Mouse (Mus musculus): ENCODE measurements at regions not wholly inside any gene's neighbourhood (a gene's known extent, or its start where the extent isn't known, plus 50 kb on each side); places are given as distances from the start of the nearest gene placed in this dataset.
A peak's percentile ranks its signal among the peaks of the same experiment; 100 is the strongest.

- DNase-seq (ENCODE audit: extremely low read depth), result peak; percentile 31
- no peaks in the 10 kb centered on the region for H3K36me3 ChIP-seq (replicated peaks in 1 of 2; ENCODE audit: control insufficient read depth in 1 of 2, insufficient read depth in 1 of 2, low read length in 1 of 2)
- no peak overlapping the region for H3K4me3 ChIP-seq (replicated peaks in 1 of 3; ENCODE audit: low read depth in 2 of 3, low read length in 2 of 3, poor library complexity in 1 of 3)
- H3K9me3 ChIP-seq (replicated peaks; ENCODE audit: low read length), result peaks cover 10% of the 10 kb centered on the region
- dilution Hi-C loops (cut with MboI; ENCODE audit: extremely low pct_ligation_motif_present, extremely low pct_unique_long_range_greater_than_20kb, low sequenced_read_pairs) (no loop called here), in situ Hi-C loops (cut with MboI; ENCODE audit: low pct_ligation_motif_present, low pct_unique_long_range_greater_than_20kb, low sequenced_read_pairs) (no loop called here)
- peaks cover 4 to 23% of the 10 kb centered on the region in 2 experiments for H3K4me1 ChIP-seq (ENCODE audit: control insufficient read depth in 1 of 2, insufficient read depth in 2 of 2)
- H3K27ac ChIP-seq (ENCODE audit: insufficient read depth, low read depth), result no peak overlapping the region
- H3K79me2 ChIP-seq (replicated peaks; ENCODE audit: control insufficient read depth, extremely low read depth, insufficient read depth, poor library complexity, severe bottlenecking), result no peaks in the 10 kb centered on the region
- TF ChIP-seq TCF12 (IDR thresholded peaks at IDR 0.05; ENCODE audit: low read depth, low read length) (no peak), JUND (conservative IDR thresholded peaks at IDR 0.05; ENCODE audit: low read depth, low read length) (no peak), IRF4 (IDR thresholded peaks at IDR 0.05; ENCODE audit: low read depth, low read length) (peak; percentile 27; the same call in 1 of the 2 replicates), EP300 (IDR thresholded peaks at IDR 0.05; ENCODE audit: low read length) (peak; percentile 47)
- H3K9ac ChIP-seq (ENCODE audit: insufficient read depth, low read depth), result no peak overlapping the region
- H3K4me2 ChIP-seq (ENCODE audit: insufficient read depth, low read depth, poor library complexity, severe bottlenecking), result peak overlapping the region; percentile 46; the same call in 1 of the 2 replicates
- no peaks in the 10 kb centered on the region for H3K27me3 ChIP-seq (replicated peaks)
Measured at GRCm38 (mm10) chr12:25254716-25255115, 157.8 kb upstream of the Id2 start.

GRCm38 (mm10) chr12:25252776-25253510, 156.0 kb upstream of the Id2 start:
- Histone ChIP-seq H3K9me3 (replicated peaks; ENCODE audit: low read length) (peaks cover 10% of the 10 kb centered on the region), H3K4me1 (ENCODE audit: control insufficient read depth in 1 of 2, insufficient read depth in 2 of 2) (peaks cover 4 to 23% of the 10 kb centered on the region in 2 experiments), H3K4me3 (replicated peaks in 1 of 3; ENCODE audit: low read depth in 2 of 3, low read length in 2 of 3, poor library complexity in 1 of 3) (no peak overlapping the region), H3K36me3 (replicated peaks in 1 of 2; ENCODE audit: control insufficient read depth in 1 of 2, insufficient read depth in 1 of 2, low read length in 1 of 2) (no peaks in the 10 kb centered on the region), H3K4me2 (ENCODE audit: insufficient read depth, low read depth, poor library complexity, severe bottlenecking) (no peak overlapping the region), H3K9ac (ENCODE audit: insufficient read depth, low read depth) (no peak overlapping the region), H3K79me2 (replicated peaks; ENCODE audit: control insufficient read depth, extremely low read depth, insufficient read depth, poor library complexity, severe bottlenecking) (no peaks in the 10 kb centered on the region), H3K27ac (ENCODE audit: insufficient read depth, low read depth) (no peak overlapping the region), H3K27me3 (replicated peaks) (no peaks in the 10 kb centered on the region)
- no peak for TF ChIP-seq TCF12 (IDR thresholded peaks at IDR 0.05; ENCODE audit: low read depth, low read length)
- in situ Hi-C loops (cut with MboI; ENCODE audit: low pct_ligation_motif_present, low pct_unique_long_range_greater_than_20kb, low sequenced_read_pairs), result no loop called here
- dilution Hi-C loops (cut with MboI; ENCODE audit: extremely low pct_ligation_motif_present, extremely low pct_unique_long_range_greater_than_20kb, low sequenced_read_pairs), result no loop called here
- no peak for DNase-seq (ENCODE audit: extremely low read depth)

GRCm38 (mm10) chr12:25251411-25252171, 154.7 kb upstream of the Id2 start:
- no peak overlapping the region for H3K9ac ChIP-seq (ENCODE audit: insufficient read depth, low read depth)
- H3K9me3 ChIP-seq (replicated peaks; ENCODE audit: low read length), result peaks cover 10% of the 10 kb centered on the region
- no peak for DNase-seq (ENCODE audit: extremely low read depth)
- no peak overlapping the region for H3K4me3 ChIP-seq (replicated peaks in 1 of 3; ENCODE audit: low read depth in 2 of 3, low read length in 2 of 3, poor library complexity in 1 of 3)
- H3K4me2 ChIP-seq (ENCODE audit: insufficient read depth, low read depth, poor library complexity, severe bottlenecking), result no peak overlapping the region
- TF ChIP-seq MAFK (IDR thresholded peaks at IDR 0.05; ENCODE audit: insufficient replicate concordance, low read length) (no peak), POLR2AphosphoS2 (IDR thresholded peaks at IDR 0.05; ENCODE audit: low read depth, low read length) (no peak), MXI1 (IDR thresholded peaks at IDR 0.05; ENCODE audit: low read depth, low read length) (no peak), JUND (conservative IDR thresholded peaks at IDR 0.05; ENCODE audit: low read depth, low read length) (no peak), BHLHE40 (IDR thresholded peaks at IDR 0.05; ENCODE audit: low read depth, low read length) (no peak), ZNF384 (IDR thresholded peaks at IDR 0.05; ENCODE audit: low read depth, low read length) (no peak), PAX5 (IDR thresholded peaks at IDR 0.05; ENCODE audit: low read length) (no peak), TCF12 (IDR thresholded peaks at IDR 0.05; ENCODE audit: low read depth, low read length) (no peak), POLR2A (IDR thresholded peaks at IDR 0.05; ENCODE audit: low read depth, low read length) (no peak)
- dilution Hi-C loops (cut with MboI; ENCODE audit: extremely low pct_ligation_motif_present, extremely low pct_unique_long_range_greater_than_20kb, low sequenced_read_pairs), result no loop called here
- H3K27me3 ChIP-seq (replicated peaks), result no peaks in the 10 kb centered on the region
- no peaks in the 10 kb centered on the region for H3K79me2 ChIP-seq (replicated peaks; ENCODE audit: control insufficient read depth, extremely low read depth, insufficient read depth, poor library complexity, severe bottlenecking)
- H3K4me1 ChIP-seq (ENCODE audit: control insufficient read depth in 1 of 2, insufficient read depth in 2 of 2), result peaks cover 4 to 23% of the 10 kb centered on the region in 2 experiments
- in situ Hi-C loops (cut with MboI; ENCODE audit: low pct_ligation_motif_present, low pct_unique_long_range_greater_than_20kb, low sequenced_read_pairs), result no loop called here
- no peaks in the 10 kb centered on the region for H3K36me3 ChIP-seq (replicated peaks in 1 of 2; ENCODE audit: control insufficient read depth in 1 of 2, insufficient read depth in 1 of 2, low read length in 1 of 2)
- no peak overlapping the region for H3K27ac ChIP-seq (ENCODE audit: insufficient read depth, low read depth)
